Mouse (Mus musculus): ENCODE measurements around the gene Cep83.

Gene Cep83

GRCm38 (mm10) chr10:94780618-94781262, 92.3 kb downstream of the Cep83 start:
- DNase-seq = no peak

DNA sequence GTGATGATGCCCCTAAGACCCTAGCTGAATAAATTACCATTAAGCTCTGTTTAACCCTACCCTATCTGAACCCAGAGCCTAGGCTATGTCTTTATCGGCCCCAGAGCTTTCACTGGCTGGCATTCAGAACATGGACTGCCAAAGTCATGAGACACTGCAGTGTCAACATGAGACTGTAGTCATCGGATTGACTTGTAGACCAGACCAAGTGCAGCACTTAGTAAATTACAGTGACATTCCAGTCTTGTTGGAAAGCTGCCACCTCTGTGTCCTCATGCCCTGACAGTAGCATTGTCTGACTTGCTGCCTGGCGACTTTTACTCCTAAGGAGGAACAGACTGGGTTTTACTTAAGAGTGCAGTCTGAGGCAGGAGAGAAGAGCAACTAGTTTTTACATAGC, 100.8 kb downstream of the Cep83 start:
- DNase-seq = peak; percentile 74

- no peak for DNase-seq
These were observed 105.5 kb downstream of the Cep83 start for GRCm38 (mm10) chr10:94793914-94794313.

DNA sequence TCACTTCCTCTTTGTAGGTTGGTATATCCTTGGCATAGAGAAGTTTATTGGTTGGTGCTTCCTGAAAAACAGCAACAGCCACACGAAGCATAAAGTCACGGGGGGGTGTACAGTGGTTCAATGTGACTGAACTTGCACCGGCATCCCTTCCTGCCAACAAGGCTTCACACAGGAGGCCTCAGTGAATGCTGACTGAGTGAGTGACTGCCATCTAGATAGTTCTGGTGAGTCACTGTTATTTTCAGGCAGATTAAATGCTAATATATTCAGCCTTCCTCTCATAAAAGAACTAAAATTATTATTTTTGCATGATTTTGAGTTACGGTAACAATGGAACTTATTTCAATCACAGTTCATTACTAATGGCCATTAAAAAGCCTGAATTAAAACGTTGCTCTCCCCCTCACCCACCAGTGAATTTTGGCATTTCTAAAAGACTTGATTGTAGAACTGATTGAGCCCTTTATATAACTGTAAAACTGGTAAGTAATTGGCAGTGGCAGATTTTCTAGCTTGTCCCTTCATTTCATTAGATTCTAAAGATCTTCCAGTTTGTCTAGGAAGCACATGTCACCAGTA, 106.3 kb downstream of the Cep83 start:
- DNase-seq = no peak

DNA sequence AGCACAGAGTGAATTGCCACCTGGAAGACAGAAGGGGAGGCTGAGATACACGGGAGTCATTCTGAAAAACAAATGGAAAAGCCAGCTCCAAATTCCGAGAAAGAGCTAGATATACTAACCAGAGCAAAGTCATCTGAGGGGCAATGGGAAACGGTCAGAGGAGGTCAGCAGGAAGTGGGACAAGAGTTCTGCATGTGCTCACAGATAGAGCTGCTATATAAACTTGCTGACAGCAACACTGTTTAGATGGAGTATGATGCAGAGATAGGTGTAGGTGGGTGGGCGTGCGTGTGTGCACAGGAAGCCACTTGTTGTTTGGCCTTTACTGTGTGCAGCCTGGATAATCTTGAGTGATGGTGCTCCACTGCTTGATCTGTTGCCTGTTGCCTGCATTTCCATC, 109.7 kb downstream of the Cep83 start:
- no peak for DNase-seq

DNA sequence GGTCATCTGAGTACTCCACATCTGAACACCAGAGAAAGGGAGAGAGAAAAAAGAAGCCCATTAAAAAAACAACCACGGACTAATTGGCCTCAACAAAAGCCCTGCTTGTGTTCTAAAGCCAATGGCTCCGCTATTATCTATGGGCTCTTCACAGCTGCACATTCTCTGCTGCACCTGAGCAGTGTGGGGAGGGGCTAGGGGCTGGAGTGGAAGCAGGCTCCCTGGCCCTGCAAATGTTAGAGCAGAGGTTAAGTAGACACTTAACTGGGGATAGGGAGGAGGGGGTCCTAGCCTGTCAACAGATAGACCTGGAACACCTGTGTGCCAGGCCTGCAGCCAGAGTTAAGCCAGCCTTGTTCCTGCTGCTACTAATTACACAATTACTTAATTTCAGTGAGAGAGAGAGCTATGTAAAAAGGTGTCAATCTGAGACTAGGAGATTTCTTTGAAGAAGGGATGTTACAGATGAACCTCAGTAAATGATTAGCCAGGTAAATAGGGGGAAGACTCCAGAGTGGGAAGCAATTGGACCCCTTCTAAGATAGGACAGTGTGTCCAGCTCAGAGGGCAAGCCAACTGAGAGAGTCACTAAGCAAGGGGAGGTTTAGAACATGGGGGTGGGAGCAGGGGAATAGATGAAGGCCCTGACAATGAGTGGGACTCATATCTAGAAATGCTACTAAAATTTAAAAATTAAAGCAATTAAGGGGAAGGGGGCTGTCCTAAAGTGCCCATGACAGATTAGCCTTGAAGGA, 111.2 kb downstream of the Cep83 start:
- DNase-seq = no peak

DNA sequence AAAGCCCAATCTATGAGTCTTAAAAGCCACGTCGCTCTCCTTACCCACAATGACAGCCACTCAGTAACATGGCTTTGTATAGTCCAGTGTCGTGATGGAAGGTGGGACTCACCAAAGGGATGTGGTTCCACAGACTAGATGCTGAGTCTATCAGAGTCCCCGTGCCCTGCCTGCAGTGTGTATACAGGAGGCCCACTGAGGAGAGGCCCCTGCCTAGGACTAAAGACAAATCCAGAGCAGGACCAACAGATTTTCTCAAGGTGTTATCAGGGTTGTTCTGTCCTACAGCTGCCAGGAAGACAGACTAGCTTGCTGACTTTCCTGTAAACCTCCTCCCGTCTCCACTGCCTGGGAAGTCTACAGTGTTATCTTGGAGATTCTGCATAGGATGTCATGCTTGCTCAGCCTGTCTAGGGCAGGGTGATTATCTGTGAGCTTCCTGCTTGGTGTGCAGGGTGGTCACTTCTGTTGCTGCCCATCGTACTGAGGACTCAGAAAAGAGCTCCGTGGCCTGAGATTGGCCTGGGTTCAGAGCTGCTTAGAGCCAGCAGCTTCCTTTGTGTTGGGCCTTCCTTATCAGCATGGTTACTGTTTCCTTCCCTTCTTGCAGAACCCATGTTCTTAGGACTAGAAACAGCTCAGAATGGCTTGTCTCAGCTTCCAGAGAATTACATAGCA, 112.4 kb downstream of the Cep83 start:
- DNase-seq = peak; percentile 24

GRCm38 (mm10) chr10:94804029-94804908, 115.8 kb downstream of the Cep83 start:
- DNase-seq = peak; percentile 71

DNA sequence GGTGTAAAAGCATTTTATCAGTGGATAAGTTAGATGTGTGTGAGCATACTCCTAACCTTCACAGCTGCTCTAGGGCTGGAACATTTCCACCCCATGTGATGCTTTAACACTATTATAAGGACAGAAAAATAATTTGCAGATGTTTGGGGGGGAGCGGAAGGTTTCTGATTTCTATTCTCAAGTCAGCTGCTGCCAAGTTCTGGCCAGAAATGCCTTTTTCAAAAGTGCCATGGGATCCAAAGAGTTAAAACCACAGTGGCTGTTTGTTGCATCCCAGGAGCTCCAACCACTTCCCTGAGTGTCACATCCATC, 116.4 kb downstream of the Cep83 start:
- no peak for DNase-seq

GRCm38 (mm10) chr10:94807323-94807722, 118.9 kb downstream of the Cep83 start:
- no peak for DNase-seq

DNA sequence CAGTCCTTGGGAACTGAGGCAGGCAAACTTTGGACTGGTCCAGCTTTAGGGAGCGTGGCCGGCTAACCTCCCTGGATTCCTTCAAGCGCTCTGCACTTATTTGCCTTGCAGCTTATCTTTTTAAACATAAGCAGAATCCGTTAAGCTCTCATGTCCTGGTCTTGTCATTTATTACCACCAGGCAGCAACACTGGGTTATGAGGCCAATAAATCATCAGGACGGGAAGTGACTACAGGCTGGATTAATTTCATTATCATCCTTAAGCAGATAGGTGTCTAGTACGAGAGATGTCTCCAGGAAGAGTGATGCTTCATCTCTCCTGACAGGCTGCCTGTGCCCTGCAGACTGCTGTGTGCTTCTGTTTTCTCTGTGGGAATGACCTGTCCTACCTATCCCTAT, 119.8 kb downstream of the Cep83 start:
- DNase-seq = no peak

DNA sequence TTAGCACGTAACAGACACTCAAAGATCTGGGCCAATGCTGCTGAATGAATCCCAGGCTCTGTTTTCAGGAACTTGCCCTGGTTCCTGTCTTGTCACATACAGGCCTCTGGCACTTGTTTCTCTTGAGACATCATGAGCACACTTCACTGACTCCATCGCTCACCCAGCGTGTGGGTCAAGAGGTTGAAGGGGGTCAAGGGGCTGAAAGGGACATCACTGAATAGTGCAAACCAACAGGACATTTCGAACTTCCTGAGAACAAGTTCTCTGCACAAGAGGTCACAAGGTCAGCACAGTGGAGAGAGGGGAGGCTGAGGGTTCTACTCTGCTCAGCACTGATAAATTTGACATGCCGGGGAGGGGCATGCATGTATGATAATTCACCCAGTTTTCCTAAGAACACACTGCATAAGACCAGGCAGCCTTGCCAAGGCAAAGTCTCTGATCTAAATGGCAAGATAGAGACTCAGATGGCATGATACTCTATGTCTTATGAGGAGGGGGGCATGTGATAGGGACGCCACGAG, 121.6 kb downstream of the Cep83 start:
- no peak for DNase-seq

GRCm38 (mm10) chr10:94811907-94812851, 123.7 kb downstream of the Cep83 start:
- no peak for DNase-seq

GRCm38 (mm10) chr10:94818127-94818526, 129.7 kb downstream of the Cep83 start:
- no peak for DNase-seq

DNA sequence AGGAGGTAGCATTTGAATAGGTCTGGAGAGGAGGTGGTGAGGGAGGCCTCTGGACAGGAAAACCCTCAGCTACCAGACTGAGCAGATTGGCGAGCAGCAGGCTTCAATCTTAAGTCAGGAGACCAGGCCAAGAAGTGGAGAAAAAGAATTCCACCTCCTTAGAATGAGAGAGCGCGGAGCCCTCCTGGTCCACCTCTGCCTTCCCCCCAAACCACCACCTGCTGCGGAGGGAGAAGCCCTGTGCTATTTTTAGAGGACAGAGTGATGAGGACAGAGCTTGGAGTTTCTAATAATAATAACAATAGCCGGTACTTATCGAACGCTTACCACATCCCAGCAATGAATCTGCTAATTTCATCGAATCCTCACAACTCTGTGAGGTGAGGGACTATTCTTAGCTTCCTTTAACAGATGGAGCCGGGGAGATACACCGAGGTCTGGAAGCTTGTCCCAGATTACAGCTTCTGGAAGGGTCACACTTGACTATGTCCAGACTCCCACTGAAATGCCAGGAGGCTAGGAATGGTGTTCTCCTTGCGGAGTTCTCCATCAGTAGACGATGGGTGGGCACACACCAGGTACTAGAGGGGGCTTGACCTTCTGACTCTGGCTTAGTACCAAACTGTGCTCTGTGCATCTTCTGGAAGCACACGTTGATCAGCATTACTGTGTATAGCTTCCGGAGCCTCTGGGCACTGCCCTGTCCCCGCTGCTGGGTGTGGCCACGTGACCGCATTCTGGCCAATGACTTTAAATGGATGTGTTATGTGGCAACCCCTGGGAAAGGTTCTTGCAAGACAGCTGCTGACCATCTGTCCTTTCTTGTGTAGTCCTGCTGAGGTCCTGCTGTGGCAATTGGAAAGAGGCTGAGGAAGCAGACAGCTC, 130.6 kb downstream of the Cep83 start:
- DNase-seq = peak; percentile 52

DNA sequence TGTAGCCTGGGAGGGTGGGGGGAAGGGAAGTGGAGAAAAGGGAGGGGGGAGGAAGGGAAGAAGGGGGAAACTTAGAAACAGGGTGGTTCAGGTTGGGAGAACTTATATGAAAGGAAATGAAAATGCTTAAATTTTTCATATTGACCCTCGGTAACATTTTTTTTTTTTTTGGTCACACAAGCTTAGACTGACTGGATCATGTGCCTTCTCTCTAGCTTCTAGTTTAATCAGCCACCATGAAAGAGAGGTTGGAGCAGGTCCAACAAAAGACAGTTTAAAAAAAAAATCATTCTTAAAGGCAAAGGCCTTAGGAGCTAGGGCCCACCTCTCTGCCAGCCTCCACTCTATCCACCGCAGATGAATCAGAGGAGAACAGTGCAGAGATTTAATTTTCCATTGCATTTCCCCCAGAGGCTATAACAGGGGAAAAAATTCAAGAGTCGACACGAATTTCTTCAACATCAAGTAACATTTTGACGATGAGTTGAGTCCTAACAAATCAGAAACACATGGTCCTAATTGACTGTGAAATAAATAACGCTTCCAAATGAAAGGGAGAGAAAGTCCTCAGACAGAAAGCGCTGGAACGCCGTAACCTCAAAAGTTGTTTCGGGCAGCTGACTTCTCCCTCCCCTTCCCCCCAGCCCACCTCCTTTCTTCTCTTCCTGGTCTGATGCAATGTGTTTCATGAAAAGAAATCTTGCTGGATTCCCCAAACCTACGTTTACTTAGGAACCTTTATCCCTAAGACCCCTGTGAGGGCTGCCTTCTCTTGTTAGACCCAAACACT, 135.7 kb downstream of the Cep83 start:
- DNase-seq = peak; percentile 58

DNA sequence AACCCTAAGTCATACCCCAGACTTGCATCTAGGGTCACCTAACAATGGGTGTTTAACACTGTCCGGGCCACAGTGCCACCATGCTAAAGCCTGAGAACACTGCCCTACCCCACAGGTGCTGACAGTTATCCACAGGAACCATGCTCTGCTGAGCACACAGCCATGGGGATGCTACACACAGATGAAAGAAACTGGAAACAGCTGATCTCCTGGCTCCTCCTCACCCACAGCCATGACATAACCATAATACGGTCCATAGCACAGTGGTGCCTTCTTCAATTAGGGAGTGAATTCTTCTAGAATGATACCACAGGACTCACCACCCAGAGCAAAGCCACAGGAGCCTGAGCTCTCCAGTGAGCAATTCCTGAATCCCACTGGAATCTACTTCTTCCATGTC, 137.5 kb downstream of the Cep83 start:
- DNase-seq = no peak

- DNase-seq = no peak
These were observed 138.0 kb downstream of the Cep83 start for GRCm38 (mm10) chr10:94826436-94826835.

- DNase-seq = no peak
These were observed 138.9 kb downstream of the Cep83 start for GRCm38 (mm10) chr10:94827325-94827724.

Data from lung, postnatal 36 days (tissue).